Mouse (Mus musculus): Measurements from ENCODE around the gene Slc22a2. TPM values are rescaled to one million over a fixed set of nuclear protein-coding genes. Genes with fewer than 3 reads are reported as not detected.

Slc22a2 gene
- polyA plus RNA-seq, 1 experiment from 2014 or later, result not detected

DNA sequence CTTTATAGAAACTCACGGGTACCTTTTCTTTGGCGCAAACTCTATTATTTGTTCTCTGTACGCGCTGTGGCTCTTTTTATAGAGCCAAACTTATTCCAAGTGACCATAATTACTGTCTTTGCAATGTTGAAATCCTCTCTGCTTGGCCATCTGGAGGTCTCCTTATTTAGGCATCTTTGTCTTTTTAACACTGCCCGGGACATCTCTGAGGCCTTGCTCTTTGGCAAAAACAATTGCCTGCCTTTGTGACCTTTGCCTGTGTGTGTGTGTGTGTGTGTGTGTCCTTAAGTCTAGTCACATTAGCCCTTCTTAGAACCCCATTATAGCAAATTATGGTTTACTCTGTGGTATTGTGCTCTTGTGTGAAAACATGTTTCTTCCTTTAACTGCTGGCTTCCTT lies 61.5 kb downstream of the Slc22a2 start:
- H3K4me1 ChIP-seq (replicated peaks; ENCODE audit: control insufficient read depth, insufficient read depth, low read length), result no peaks in the 10 kb centered on the region
- no peak for ATAC-seq (replicated peaks; ENCODE audit: low FRiP score)
- no peak overlapping the region for H3K27ac ChIP-seq (ENCODE audit: low read depth, low read length)
- no peak overlapping the region for H3K9ac ChIP-seq (ENCODE audit: low read length)
- H3K9me3 ChIP-seq (ENCODE audit: control insufficient read depth, low read length), result no peaks in the 10 kb centered on the region
- H3K4me2 ChIP-seq (ENCODE audit: low read depth, low read length, severe bottlenecking), result no peak overlapping the region
- no peaks in the 10 kb centered on the region for H3K27me3 ChIP-seq (ENCODE audit: control insufficient read depth, insufficient read depth, low read length)
- no peak for DNase-seq (ENCODE audit: low spot score)
- 79% methylated on average over 5 of the region's 5 CpGs for WGBS
- H3K36me3 ChIP-seq (ENCODE audit: control insufficient read depth, insufficient read depth, low read length), result no peaks in the 10 kb centered on the region
- no peak overlapping the region for H3K4me3 ChIP-seq (ENCODE audit: low read depth, low read length)

- Histone ChIP-seq H3K4me1 (replicated peaks; ENCODE audit: control insufficient read depth, insufficient read depth, low read length) (no peaks in the 10 kb centered on the region), H3K9me3 (ENCODE audit: control insufficient read depth, low read length) (no peaks in the 10 kb centered on the region), H3K27me3 (ENCODE audit: control insufficient read depth, insufficient read depth, low read length) (no peaks in the 10 kb centered on the region), H3K36me3 (ENCODE audit: control insufficient read depth, insufficient read depth, low read length) (no peaks in the 10 kb centered on the region), H3K27ac (ENCODE audit: low read depth, low read length) (no peak overlapping the region), H3K4me3 (ENCODE audit: low read depth, low read length) (no peak overlapping the region), H3K9ac (ENCODE audit: low read length) (no peak overlapping the region), H3K4me2 (ENCODE audit: low read depth, low read length, severe bottlenecking) (no peak overlapping the region)
- ATAC-seq (replicated peaks; ENCODE audit: low FRiP score) (no peak), DNase-seq (ENCODE audit: low spot score) (peak; percentile 45)
- 92% methylated on average over 11 of the region's 11 CpGs for WGBS
These were observed 68.7 kb downstream of the Slc22a2 start for GRCm38 (mm10) chr17:12652604-12653003.

DNA sequence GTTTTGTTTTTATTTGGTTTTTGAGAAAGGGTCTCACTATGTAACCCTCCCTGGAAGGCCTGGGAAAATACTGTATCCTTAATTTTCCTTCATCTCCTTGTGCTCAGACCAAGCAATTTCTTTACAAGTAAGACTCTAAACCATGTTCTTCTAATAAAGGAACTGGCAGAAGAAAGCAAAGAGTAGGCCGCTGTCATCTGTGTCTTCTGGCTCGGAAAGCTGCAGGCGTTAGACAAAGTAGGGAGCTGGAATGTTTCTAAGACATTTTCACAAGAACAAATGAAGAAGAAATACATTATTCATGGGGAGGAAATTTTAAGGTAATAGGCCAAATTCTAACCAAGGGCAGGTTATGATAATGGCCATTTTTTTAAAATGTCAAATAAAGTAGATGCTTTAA lies 70.1 kb downstream of the Slc22a2 start:
- no peaks in the 10 kb centered on the region for H3K4me1 ChIP-seq (replicated peaks; ENCODE audit: control insufficient read depth, insufficient read depth, low read length)
- no peak for DNase-seq (ENCODE audit: low spot score)
- no peak overlapping the region for H3K4me3 ChIP-seq (ENCODE audit: low read depth, low read length)
- no peak overlapping the region for H3K9ac ChIP-seq (ENCODE audit: low read length)
- no peaks in the 10 kb centered on the region for H3K36me3 ChIP-seq (ENCODE audit: control insufficient read depth, insufficient read depth, low read length)
- H3K27me3 ChIP-seq (ENCODE audit: control insufficient read depth, insufficient read depth, low read length), result no peaks in the 10 kb centered on the region
- no peak for ATAC-seq (replicated peaks; ENCODE audit: low FRiP score)
- 86% methylated on average over 3 of the region's 3 CpGs for WGBS
- no peaks in the 10 kb centered on the region for H3K9me3 ChIP-seq (ENCODE audit: control insufficient read depth, low read length)
- no peak overlapping the region for H3K4me2 ChIP-seq (ENCODE audit: low read depth, low read length, severe bottlenecking)
- no peak overlapping the region for H3K27ac ChIP-seq (ENCODE audit: low read depth, low read length)

- H3K4me1 ChIP-seq (replicated peaks; ENCODE audit: control insufficient read depth, insufficient read depth, low read length), result no peaks in the 10 kb centered on the region
- no peak overlapping the region for H3K27ac ChIP-seq (ENCODE audit: low read depth, low read length)
- no peak overlapping the region for H3K9ac ChIP-seq (ENCODE audit: low read length)
- H3K36me3 ChIP-seq (ENCODE audit: control insufficient read depth, insufficient read depth, low read length), result no peaks in the 10 kb centered on the region
- WGBS, result 85% methylated on average over 7 of the region's 7 CpGs
- no peak for DNase-seq (ENCODE audit: low spot score)
- H3K4me2 ChIP-seq (ENCODE audit: low read depth, low read length, severe bottlenecking), result no peak overlapping the region
- ATAC-seq (replicated peaks; ENCODE audit: low FRiP score), result no peak
- H3K9me3 ChIP-seq (ENCODE audit: control insufficient read depth, low read length), result no peaks in the 10 kb centered on the region
- no peak overlapping the region for H3K4me3 ChIP-seq (ENCODE audit: low read depth, low read length)
- no peaks in the 10 kb centered on the region for H3K27me3 ChIP-seq (ENCODE audit: control insufficient read depth, insufficient read depth, low read length)
These were observed 71.9 kb downstream of the Slc22a2 start for GRCm38 (mm10) chr17:12655826-12656225.

DNA sequence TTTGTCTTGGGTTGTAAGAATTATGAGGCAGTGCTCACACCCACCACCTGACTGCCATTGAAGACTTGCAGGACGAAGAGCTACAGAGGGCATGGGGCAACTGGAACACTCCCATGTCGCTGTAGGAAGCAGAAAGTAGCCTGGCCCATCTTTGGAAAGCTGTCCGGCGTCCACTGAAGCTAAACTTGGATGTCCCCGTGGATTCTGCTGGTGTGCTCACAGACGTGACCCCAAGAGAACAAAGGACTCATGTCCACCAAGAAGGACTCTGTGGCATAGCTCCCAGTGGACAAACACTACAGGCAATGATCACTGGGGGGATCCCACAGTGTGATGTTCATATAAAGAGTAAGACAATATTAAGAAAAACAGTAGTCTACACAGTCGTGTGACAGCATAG lies 74.9 kb downstream of the Slc22a2 start:
- no peaks in the 10 kb centered on the region for H3K36me3 ChIP-seq (ENCODE audit: control insufficient read depth, insufficient read depth, low read length)
- H3K4me2 ChIP-seq (ENCODE audit: low read depth, low read length, severe bottlenecking), result no peak overlapping the region
- H3K27ac ChIP-seq (ENCODE audit: low read depth, low read length), result no peak overlapping the region
- H3K4me1 ChIP-seq (replicated peaks; ENCODE audit: control insufficient read depth, insufficient read depth, low read length), result no peaks in the 10 kb centered on the region
- no peaks in the 10 kb centered on the region for H3K9me3 ChIP-seq (ENCODE audit: control insufficient read depth, low read length)
- no peaks in the 10 kb centered on the region for H3K27me3 ChIP-seq (ENCODE audit: control insufficient read depth, insufficient read depth, low read length)
- ATAC-seq (replicated peaks; ENCODE audit: low FRiP score) (no peak), DNase-seq (ENCODE audit: low spot score) (no peak)
- H3K4me3 ChIP-seq (ENCODE audit: low read depth, low read length), result no peak overlapping the region
- H3K9ac ChIP-seq (ENCODE audit: low read length), result no peak overlapping the region
- 85% methylated on average over 7 of the region's 7 CpGs for WGBS

- 95% methylated on average over 10 of the region's 10 CpGs for WGBS
- Histone ChIP-seq H3K4me3 (ENCODE audit: low read depth, low read length) (no peak overlapping the region), H3K4me1 (replicated peaks; ENCODE audit: control insufficient read depth, insufficient read depth, low read length) (no peaks in the 10 kb centered on the region), H3K27me3 (ENCODE audit: control insufficient read depth, insufficient read depth, low read length) (no peaks in the 10 kb centered on the region), H3K9me3 (ENCODE audit: control insufficient read depth, low read length) (no peaks in the 10 kb centered on the region), H3K27ac (ENCODE audit: low read depth, low read length) (no peak overlapping the region), H3K4me2 (ENCODE audit: low read depth, low read length, severe bottlenecking) (no peak overlapping the region), H3K9ac (ENCODE audit: low read length) (no peak overlapping the region), H3K36me3 (ENCODE audit: control insufficient read depth, insufficient read depth, low read length) (no peaks in the 10 kb centered on the region)
- DNase-seq (ENCODE audit: low spot score) (no peak), ATAC-seq (replicated peaks; ENCODE audit: low FRiP score) (no peak)
These were observed 75.3 kb downstream of the Slc22a2 start for GRCm38 (mm10) chr17:12659233-12659632.

GRCm38 (mm10) chr17:12660572-12661260 lies 76.8 kb downstream of the Slc22a2 start:
- Histone ChIP-seq H3K27me3 (ENCODE audit: control insufficient read depth, insufficient read depth, low read length) (no peaks in the 10 kb centered on the region), H3K4me1 (replicated peaks; ENCODE audit: control insufficient read depth, insufficient read depth, low read length) (no peaks in the 10 kb centered on the region), H3K4me3 (ENCODE audit: low read depth, low read length) (no peak overlapping the region), H3K4me2 (ENCODE audit: low read depth, low read length, severe bottlenecking) (no peak overlapping the region), H3K9me3 (ENCODE audit: control insufficient read depth, low read length) (no peaks in the 10 kb centered on the region), H3K36me3 (ENCODE audit: control insufficient read depth, insufficient read depth, low read length) (no peaks in the 10 kb centered on the region), H3K27ac (ENCODE audit: low read depth, low read length) (no peak overlapping the region), H3K9ac (ENCODE audit: low read length) (no peak overlapping the region)
- ATAC-seq (replicated peaks; ENCODE audit: low FRiP score) (0 out of 2 replicates have a peak, but pooled peaks have one; percentile 42), DNase-seq (ENCODE audit: low spot score) (no peak)
- 71% methylated on average over 13 of the region's 13 CpGs for whole genome bisulfite sequencing

DNA sequence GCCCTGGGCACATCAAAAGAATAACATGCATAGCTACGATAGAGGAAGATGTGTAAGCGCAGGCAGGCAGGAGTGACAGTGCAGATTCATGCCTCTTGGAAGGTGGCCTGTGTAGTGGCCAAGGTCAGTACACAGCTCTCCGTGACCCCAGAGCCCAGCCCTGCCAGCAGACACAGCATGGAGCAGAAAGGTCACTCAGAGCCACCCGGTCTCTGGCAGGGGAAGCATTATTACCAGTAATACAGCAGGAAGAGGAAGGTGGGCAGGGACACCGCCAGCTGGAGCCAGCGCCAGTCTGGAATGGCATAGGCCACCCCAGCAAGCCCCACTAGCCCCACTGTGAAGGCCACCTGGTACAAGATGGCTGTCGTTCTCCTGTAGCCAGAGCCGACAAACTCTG lies 80.2 kb downstream of the Slc22a2 start:
- DNase-seq (ENCODE audit: low spot score) (no peak), ATAC-seq (replicated peaks; ENCODE audit: low FRiP score) (no peak)
- Histone ChIP-seq H3K9ac (ENCODE audit: low read length) (no peak overlapping the region), H3K36me3 (ENCODE audit: control insufficient read depth, insufficient read depth, low read length) (no peaks in the 10 kb centered on the region), H3K9me3 (ENCODE audit: control insufficient read depth, low read length) (no peaks in the 10 kb centered on the region), H3K4me2 (ENCODE audit: low read depth, low read length, severe bottlenecking) (no peak overlapping the region), H3K27me3 (ENCODE audit: control insufficient read depth, insufficient read depth, low read length) (no peaks in the 10 kb centered on the region), H3K27ac (ENCODE audit: low read depth, low read length) (no peak overlapping the region), H3K4me3 (ENCODE audit: low read depth, low read length) (no peak overlapping the region), H3K4me1 (replicated peaks; ENCODE audit: control insufficient read depth, insufficient read depth, low read length) (no peaks in the 10 kb centered on the region)
- WGBS, result 86% methylated on average over 7 of the region's 8 CpGs

All from forebrain, embryonic 11.5 days (tissue).